Comparison of ENCODE assay signal across 8 mouse cellular contexts in the genomic region with DNA sequence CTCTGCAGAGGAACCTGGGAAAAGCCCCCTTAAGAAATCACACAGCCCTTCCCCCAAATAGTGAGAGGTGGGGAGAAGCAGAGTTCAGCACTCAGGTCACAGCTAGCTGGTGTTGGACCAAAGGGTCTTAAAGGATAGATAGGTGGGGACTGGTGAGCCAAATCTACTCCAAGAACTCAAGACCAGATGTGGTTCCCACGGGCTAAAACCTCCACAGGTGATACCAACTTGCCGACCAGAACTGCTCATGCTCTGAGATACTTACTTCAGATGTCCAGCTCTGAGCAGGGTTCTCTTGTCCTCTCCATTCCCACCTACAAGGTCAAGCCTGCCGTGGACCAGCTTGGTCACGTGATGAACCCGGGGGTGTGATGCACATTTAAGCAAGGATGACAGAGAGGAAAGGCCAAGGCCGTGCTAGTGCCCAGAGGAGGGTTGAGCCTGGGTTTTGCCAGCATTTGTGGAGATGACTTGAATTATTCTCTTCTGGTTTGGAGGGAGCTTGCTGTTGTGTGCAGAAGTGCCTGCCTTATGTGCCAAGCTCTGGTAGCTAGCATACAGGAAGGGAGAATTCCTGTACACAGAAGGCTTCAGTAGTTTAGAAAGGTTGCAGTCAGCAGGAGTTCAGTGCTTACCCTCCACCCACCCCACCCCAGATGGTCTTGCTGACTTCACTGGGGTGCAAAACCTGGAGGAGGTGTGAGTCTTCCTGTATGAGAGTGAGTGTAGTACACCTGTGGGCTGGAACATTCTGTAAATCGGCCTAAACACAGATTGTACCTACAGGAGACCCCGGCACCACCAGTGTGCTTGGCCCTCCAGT. TPM values are rescaled to one million over a fixed set of nuclear protein-coding genes. Genes with fewer than 3 reads are reported as not detected.
DNase-seq lines count a peak whose midpoint lies in the region; ATAC-seq and TF ChIP-seq lines count a peak whose summit lies in the region.

No protein-coding gene starts in this region.

- no peaks in the 10 kb centered on the region for H3K27me3 ChIP-seq in G1E (ENCODE audit: insufficient read depth, low read length)
- H3K27me3 ChIP-seq in heart, embryonic 16.5 days (ENCODE audit: control insufficient read depth, insufficient read depth, low read length), result no peaks in the 10 kb centered on the region
- H3K27me3 ChIP-seq in liver, embryonic 12.5 days (replicated peaks), result no peaks in the 10 kb centered on the region

- peak overlapping the region; percentile 93; the same call in 1 of the 2 replicates for H3K4me3 ChIP-seq in G1E (ENCODE audit: low read depth, low read length)
- H3K4me3 ChIP-seq in heart, embryonic 16.5 days (ENCODE audit: low read length), result peak overlapping the region; percentile 88
- H3K4me3 ChIP-seq in liver, embryonic 12.5 days, result peak overlapping the region; percentile 79; the same call in 1 of the 2 replicates

- peak overlapping the region; percentile 96 for H3K4me2 ChIP-seq in heart, embryonic 16.5 days (ENCODE audit: low read depth, low read length)
- H3K4me2 ChIP-seq in liver, embryonic 12.5 days, result peak overlapping the region; percentile 97

- H3K9me3 ChIP-seq in G1E (replicated peaks), result no peaks in the 10 kb centered on the region
- H3K9me3 ChIP-seq in heart, embryonic 16.5 days (replicated peaks; ENCODE audit: control insufficient read depth, low read length), result no peaks in the 10 kb centered on the region
- no peaks in the 10 kb centered on the region for H3K9me3 ChIP-seq in liver, embryonic 12.5 days (replicated peaks)

- H3K4me1 ChIP-seq in G1E (ENCODE audit: insufficient read depth, low read depth, low read length), result peaks cover 74% of the 10 kb centered on the region
- H3K4me1 ChIP-seq in heart, embryonic 16.5 days (ENCODE audit: control insufficient read depth, insufficient read depth, low read length), result peaks cover 39% of the 10 kb centered on the region
- H3K4me1 ChIP-seq in liver, embryonic 12.5 days, result peaks cover 86% of the 10 kb centered on the region

- peak; percentile 94 for DNase-seq in heart, adult 11 months
- no peak for DNase-seq in heart, adult 18-20 months
- DNase-seq in G1E (ENCODE audit: low spot score), result no peak
- no peak for DNase-seq in frontal cortex, postnatal 10 days (ENCODE audit: low spot score in 2 of 2)
- DNase-seq in urinary bladder, postnatal 10 days (ENCODE audit: low spot score), result no peak

- peak overlapping the region; percentile 82 for H3K9ac ChIP-seq in heart, embryonic 16.5 days (ENCODE audit: low read length)
- H3K9ac ChIP-seq in liver, embryonic 12.5 days, result peak overlapping the region; percentile 85

- no peak for TF ChIP-seq CTCF in G1E (IDR thresholded peaks at IDR 0.05; ENCODE audit: low read depth, low read length)

- ATAC-seq in G1E (ENCODE audit: extremely low read depth, insufficient number of reproducible peaks, low FRiP score, poor library complexity, severe bottlenecking), result no peak
- ATAC-seq in heart, embryonic 16.5 days (replicated peaks; ENCODE audit: extremely low read depth, insufficient read depth, low FRiP score), result no peak
- ATAC-seq in liver, embryonic 12.5 days, result no peak
- no peak for ATAC-seq in megakaryocyte-erythroid progenitor cell, adult 5-6 weeks (replicated peaks; ENCODE audit: low FRiP score, low TSS enrichment, poor library complexity, severe bottlenecking)

- peak overlapping the region; percentile 99 for H3K27ac ChIP-seq in heart, embryonic 16.5 days (ENCODE audit: low read length)
- peak overlapping the region; percentile 96 for H3K27ac ChIP-seq in liver, embryonic 12.5 days

- peaks cover 46% of the 10 kb centered on the region for H3K36me3 ChIP-seq in G1E (replicated peaks)
- no peaks in the 10 kb centered on the region for H3K36me3 ChIP-seq in heart, embryonic 16.5 days (ENCODE audit: control insufficient read depth, insufficient read depth)
- H3K36me3 ChIP-seq in liver, embryonic 12.5 days, result peaks cover 7% of the 10 kb centered on the region

- 65% methylated on average over 8 of the region's 8 CpGs for WGBS in heart, embryonic 16.5 days
- 73% methylated on average over 8 of the region's 8 CpGs for WGBS in liver, embryonic 12.5 days (ENCODE audit: insufficient replicate concordance)

RNA-seq across cellular contexts. Expression of a gene that starts 3.0 kb away (rescaled TPM):
- 1 to 10 TPM; 5.8 to 6.3 TPM for total RNA-seq in heart, adult 18-20 months (2021)
- total RNA-seq in G1E (2014; fragmentation: Nextera tagmentation) (19.6 and 28.1 TPM in 2 replicates), G1E (2017) (3.0 and 4.6 TPM in 2 replicates)
- 117 and 145 TPM in 2 replicates for polyA plus RNA-seq in G1E (2012)
- polyA plus RNA-seq in heart, embryonic 16.5 days (2015; fragmentation: Nextera tagmentation; extraction: Ambion mirVana), result 3.0 and 3.3 TPM in 2 replicates
- 1.9 and 2.0 TPM in 2 replicates for polyA plus RNA-seq in liver, embryonic 12.5 days (2016; fragmentation: Nextera tagmentation; extraction: Ambion mirVana)
- 9.1 and 17.1 TPM in 2 replicates for total RNA-seq in megakaryocyte-erythroid progenitor cell, adult 5-6 weeks (2014; fragmentation: Nextera tagmentation)
- total RNA-seq in megakaryocyte-erythroid progenitor cell, adult 5-6 weeks (2017), result 2.6 and 3.6 TPM in 2 replicates
